Mouse (Mus musculus) limb, embryonic 14.5 days (tissue): ENCODE results near the gene Uts2b. TPM values are rescaled to one million over a fixed set of nuclear protein-coding genes. Genes with fewer than 3 reads are reported as not detected.

ENCODE experiments used
- ATAC-seq: fragments of 200-750 bp; cut with Nextera tagmentation; 2 replicates; pipeline ENCODE4 v1.8.0; 2017; ENCODE audit warnings: low read depth, moderate number of reproducible peaks, moderate TSS enrichment; ENCODE audit not compliant: low FRiP score
- DNase-seq: peaks from one replicate; pipeline ENCODE4 v3.0.0-alpha.2; 2015; ENCODE audit warnings: low spot score
- H3K27ac ChIP-seq: fragments of 300-500 bp; sonication (generic); replicated peaks from 2 replicates; pipeline ENCODE4 v1.5.1; 2014; ENCODE audit warnings: low read depth, mild to moderate bottlenecking, low read length, moderate library complexity, mixed read lengths
- H3K27me3 ChIP-seq: fragments of 300-500 bp; sonication (generic); 2 replicates; pipeline ENCODE4 v1.6.1; 2014; ENCODE audit warnings: low read length, mixed read lengths; ENCODE audit not compliant: control insufficient read depth, insufficient read depth
- H3K36me3 ChIP-seq: fragments of 300-500 bp; sonication (generic); 2 replicates; pipeline ENCODE4 v1.6.1; 2014; ENCODE audit warnings: mild to moderate bottlenecking, low read length, moderate library complexity, mixed read lengths; ENCODE audit not compliant: control insufficient read depth, insufficient read depth
- H3K4me1 ChIP-seq: fragments of 300-500 bp; sonication (generic); 2 replicates; pipeline ENCODE4 v1.6.1; 2014; ENCODE audit warnings: antibody characterized with exemption, low read length, mixed read lengths; ENCODE audit not compliant: control insufficient read depth, insufficient read depth
- H3K4me2 ChIP-seq: fragments of 300-500 bp; sonication (generic); replicated peaks from 2 replicates; pipeline ENCODE4 v1.6.1; 2014; ENCODE audit warnings: low read depth, mild to moderate bottlenecking, low read length, moderate library complexity; ENCODE audit not compliant: severe bottlenecking
- H3K4me3 ChIP-seq: fragments of 300-500 bp; sonication (generic); replicated peaks from 2 replicates; pipeline ENCODE4 v1.5.1; 2014; ENCODE audit warnings: low read length
- H3K9ac ChIP-seq: fragments of 300-500 bp; sonication (generic); 2 replicates; pipeline ENCODE4 v1.6.1; 2014; ENCODE audit warnings: mild to moderate bottlenecking, low read depth, low read length, moderate library complexity; ENCODE audit not compliant: severe bottlenecking
- H3K9me3 ChIP-seq: fragments of 300-500 bp; sonication (generic); 2 replicates; pipeline ENCODE4 v1.6.1; 2016; ENCODE audit warnings: low read length; ENCODE audit not compliant: control insufficient read depth
- POLR2A ChIP-seq: fragments of 200-500 bp; IDR thresholded peaks from 2 replicates; pipeline ENCODE4 v1.8.0; 2012; ENCODE audit warnings: inconsistent platforms, mild to moderate bottlenecking, moderate library complexity, borderline replicate concordance; ENCODE audit not compliant: insufficient read depth, insufficient read length; ENCODE audit errors: extremely low read depth
- WGBS: fragments of 180-500 bp; shearing (Covaris S2); extraction: QIAGEN DNeasy Blood & Tissue Kit; methylation state at CpG from one replicate; pipeline ENCODE4 v1.1.7; 2014; 5-methylcytosine and 5-hydroxymethylcytosine counted together
- polyA plus RNA-seq, 2 experiments: library from polyadenylated mRNA; depleted of rRNA in 1 of 2; stranded (reverse) in 1 of 2; unstranded in 1 of 2; fragments of >200 nt; fragmentation: Nextera tagmentation in 1 of 2; extraction: Ambion mirVana in 1 of 2; gene quantifications; 2 replicates each; pipeline versions ENCODE4 v1.2.1 to v1.2.3; 2012 to 2014

Gene Uts2b
- polyA plus RNA-seq, 2 experiments, result 0.62 to 1.3 TPM

GRCm38 (mm10) chr16:27399026-27399718 is 29.1 kb upstream of the Uts2b start:
- Histone ChIP-seq H3K4me1 (0 out of 2 replicates have a peak, but pooled peaks cover 5% of the 10 kb centered on the region), H3K4me3 (no peak overlapping the region), H3K27ac (no peak overlapping the region), H3K4me2 (no peak overlapping the region), H3K9ac (no peak overlapping the region), H3K27me3 (no peaks in the 10 kb centered on the region), H3K9me3 (no peaks in the 10 kb centered on the region), H3K36me3 (no peaks in the 10 kb centered on the region)
- no peak for DNase-seq
- ATAC-seq, result no peak
- no peak for TF ChIP-seq POLR2A
- 87% methylated on average over 3 of the region's 3 CpGs for WGBS

- Histone ChIP-seq H3K27me3 (no peaks in the 10 kb centered on the region), H3K4me3 (no peak overlapping the region), H3K4me2 (no peak overlapping the region), H3K27ac (no peak overlapping the region), H3K4me1 (0 out of 2 replicates have a peak, but pooled peaks cover 2% of the 10 kb centered on the region), H3K9me3 (no peaks in the 10 kb centered on the region), H3K9ac (no peak overlapping the region), H3K36me3 (no peaks in the 10 kb centered on the region)
- no peak for DNase-seq
- no peak for ATAC-seq
- TF ChIP-seq POLR2A, result no peak
- 88% methylated on average over 1 of the region's 1 CpGs for WGBS
Observed at GRCm38 (mm10) chr16:27396951-27397350, 26.9 kb upstream of the Uts2b start.

GRCm38 (mm10) chr16:27395251-27396037 is 25.4 kb upstream of the Uts2b start:
- no peak for ATAC-seq

GRCm38 (mm10) chr16:27391845-27392244 is 21.8 kb upstream of the Uts2b start:
- H3K4me1 ChIP-seq, result peaks cover 9% of the 10 kb centered on the region
- H3K36me3 ChIP-seq, result no peaks in the 10 kb centered on the region
- H3K9me3 ChIP-seq, result no peaks in the 10 kb centered on the region
- H3K27ac ChIP-seq, result no peak overlapping the region
- no peak overlapping the region for H3K9ac ChIP-seq
- no peak overlapping the region for H3K4me2 ChIP-seq
- 73% methylated on average over 2 of the region's 2 CpGs for WGBS
- no peak for DNase-seq
- no peak for TF ChIP-seq POLR2A
- no peak overlapping the region for H3K4me3 ChIP-seq
- no peaks in the 10 kb centered on the region for H3K27me3 ChIP-seq
- no peak for ATAC-seq

More at GRCm38 (mm10) chr16:27395251-27396037, 25.4 kb upstream of the Uts2b start:
- no peak overlapping the region for H3K4me3 ChIP-seq
- H3K4me2 ChIP-seq, result no peak overlapping the region
- no peak for TF ChIP-seq POLR2A
- no peak overlapping the region for H3K27ac ChIP-seq
- H3K4me1 ChIP-seq, result peaks cover 2% of the 10 kb centered on the region
- no peak overlapping the region for H3K9ac ChIP-seq
- no peaks in the 10 kb centered on the region for H3K27me3 ChIP-seq
- 85% methylated on average over 4 of the region's 4 CpGs for WGBS
- no peak for DNase-seq
- no peaks in the 10 kb centered on the region for H3K9me3 ChIP-seq
- H3K36me3 ChIP-seq, result no peaks in the 10 kb centered on the region

GRCm38 (mm10) chr16:27390306-27390705 is 20.3 kb upstream of the Uts2b start:
- DNase-seq, result no peak
- Histone ChIP-seq H3K9ac (peak overlapping the region; percentile 99; the same call in 1 of the 2 replicates), H3K27ac (peak overlapping the region; percentile 97; the same call in 1 of the 2 replicates), H3K4me1 (peaks cover 9% of the 10 kb centered on the region), H3K27me3 (no peaks in the 10 kb centered on the region), H3K4me2 (peak overlapping the region; percentile 68), H3K9me3 (no peaks in the 10 kb centered on the region), H3K36me3 (no peaks in the 10 kb centered on the region), H3K4me3 (peak overlapping the region; percentile 87)
- 78% methylated on average over 4 of the region's 4 CpGs for WGBS
- ATAC-seq, result no peak
- TF ChIP-seq POLR2A, result no peak
